Mouse (Mus musculus) intestine, embryonic 14.5 days (tissue): Measurements from ENCODE around the gene Lrguk. TPM values are rescaled to one million over a fixed set of nuclear protein-coding genes. Genes with fewer than 3 reads are reported as not detected.

Experiments
- ATAC-seq: fragments of 200-750 bp; cut with Nextera tagmentation; replicated peaks from 2 replicates; pipeline ENCODE4 v1.8.0; 2017; ENCODE audit warnings: low read depth, moderate number of reproducible peaks, moderate TSS enrichment, moderate library complexity; ENCODE audit not compliant: low FRiP score, low TSS enrichment
- DNase-seq: peaks from one replicate; pipeline ENCODE4 v3.0.0-alpha.2; 2018; ENCODE audit warnings: low spot score
- H3K27ac ChIP-seq: fragments of 300-500 bp; sonication (generic); 2 replicates; pipeline ENCODE4 v1.5.1; 2014; ENCODE audit warnings: low read depth, mild to moderate bottlenecking, control low read depth
- H3K27me3 ChIP-seq: fragments of 300-500 bp; sonication (generic); replicated peaks from 2 replicates; pipeline ENCODE4 v1.6.1; 2014; ENCODE audit warnings: low read length, control low read depth; ENCODE audit not compliant: control insufficient read depth, insufficient read depth
- H3K36me3 ChIP-seq: fragments of 300-500 bp; sonication (generic); 2 replicates; pipeline ENCODE4 v1.6.1; 2014; ENCODE audit warnings: low read length, control low read depth; ENCODE audit not compliant: control insufficient read depth, insufficient read depth
- H3K4me1 ChIP-seq: fragments of 300-500 bp; sonication (generic); replicated peaks from 2 replicates; pipeline ENCODE4 v1.6.1; 2014; ENCODE audit warnings: low read length, control low read depth, mixed read lengths; ENCODE audit not compliant: control insufficient read depth, insufficient read depth
- H3K4me2 ChIP-seq: fragments of 300-500 bp; sonication (generic); 2 replicates; pipeline ENCODE4 v1.6.1; 2014; ENCODE audit warnings: low read length
- H3K4me3 ChIP-seq: fragments of 300-500 bp; sonication (generic); 2 replicates; pipeline ENCODE4 v1.5.1; 2014; ENCODE audit warnings: low read depth, low read length, control low read depth, mixed read lengths
- H3K9ac ChIP-seq: fragments of 300-500 bp; sonication (generic); 2 replicates; pipeline ENCODE4 v1.6.1; 2014; ENCODE audit warnings: mild to moderate bottlenecking, low read length
- H3K9me3 ChIP-seq: fragments of 300-500 bp; sonication (generic); 2 replicates; pipeline ENCODE4 v1.6.1; 2016; ENCODE audit warnings: low read length, control low read depth; ENCODE audit not compliant: control insufficient read depth
- WGBS: fragments of 180-500 bp; shearing (Covaris S2); extraction: QIAGEN DNeasy Blood & Tissue Kit; methylation state at CpG from one replicate; pipeline ENCODE4 v1.1.7; 2014; 5-methylcytosine and 5-hydroxymethylcytosine counted together
- polyA plus RNA-seq: library from polyadenylated mRNA; unstranded; fragments of >200 nt; fragmentation: Nextera tagmentation; extraction: Ambion mirVana; gene quantifications from 2 replicates; pipeline ENCODE4 v1.2.1, GENCODE M21; 2014

Gene Lrguk
- polyA plus RNA-seq, 1 experiment from 2014 or later, result 0.74 TPM

DNA sequence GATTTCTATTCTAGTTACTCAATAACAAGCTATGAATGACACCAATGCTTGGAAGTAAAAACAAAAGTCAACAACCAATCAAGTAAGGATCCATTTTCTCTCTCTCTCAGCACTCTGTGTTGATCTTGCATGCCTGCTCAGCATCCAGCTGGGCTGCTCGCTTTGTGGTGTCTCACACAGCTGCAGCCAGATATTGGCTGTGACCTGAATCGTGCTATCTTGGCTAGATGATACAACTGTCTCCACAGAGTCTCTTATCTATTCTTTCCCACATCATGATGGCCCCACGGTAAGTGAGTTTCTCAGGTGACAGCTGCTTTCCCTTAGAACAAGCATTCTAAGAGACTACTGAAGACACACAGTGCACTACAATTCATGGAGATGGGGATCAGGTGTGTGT lies 152.7 kb downstream of the Lrguk start:
- Histone ChIP-seq H3K9ac (no peak overlapping the region), H3K4me3 (no peak overlapping the region), H3K36me3 (no peaks in the 10 kb centered on the region), H3K27ac (no peak overlapping the region), H3K9me3 (no peaks in the 10 kb centered on the region), H3K27me3 (no peaks in the 10 kb centered on the region), H3K4me1 (no peaks in the 10 kb centered on the region), H3K4me2 (no peak overlapping the region)
- WGBS, result 81% methylated on average over 3 of the region's 3 CpGs
- DNase-seq, result no peak
- no peak for ATAC-seq

DNA sequence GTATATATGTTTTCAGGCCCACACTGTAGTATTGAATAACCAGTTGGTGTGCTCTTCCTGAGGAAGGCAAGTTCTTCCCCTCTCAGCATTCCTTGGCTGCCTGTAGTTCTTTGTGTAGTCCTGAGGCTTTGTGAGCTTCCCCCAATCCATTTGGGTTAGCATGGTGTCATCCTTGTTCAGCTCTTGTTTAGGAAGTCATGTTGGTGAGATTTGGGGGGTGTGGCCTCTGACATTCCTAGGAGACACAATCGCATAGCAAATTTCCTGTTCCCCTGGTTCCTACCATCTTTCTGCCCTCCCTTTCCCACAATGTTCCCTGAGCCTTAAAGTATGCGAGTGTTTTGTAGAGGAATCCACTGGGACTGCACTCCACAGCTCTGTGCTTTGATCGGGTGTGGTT lies 154.1 kb downstream of the Lrguk start:
- Histone ChIP-seq H3K27ac (no peak overlapping the region), H3K4me3 (no peak overlapping the region), H3K27me3 (no peaks in the 10 kb centered on the region), H3K9ac (no peak overlapping the region), H3K4me1 (no peaks in the 10 kb centered on the region), H3K9me3 (no peaks in the 10 kb centered on the region), H3K36me3 (no peaks in the 10 kb centered on the region), H3K4me2 (no peak overlapping the region)
- DNase-seq, result no peak
- ATAC-seq, result no peak
- 83% methylated on average over 3 of the region's 3 CpGs for WGBS

Other genes starting within 250 kb of the Lrguk start
- 49.4 and 52.1 TPM in 2 replicates for gene Slc35b4, start 147.7 kb downstream of the Lrguk start, polyA plus RNA-seq